15 mouse cellular contexts compared by ENCODE assay signal in genomic region chr6:113884806-113885205, GRCm38 (mm10).
"Had no signal": no experiment of that assay in that cellular context is flagged by ENCODE, and none has a peak within 500 bp of the region (broad histone marks: within the 10 kb centered on the region; RNA-seq: fewer than 3 reads in every experiment).

No protein-coding gene starts in this region.

- H3K9ac ChIP-seq: neural tube, embryonic 15.5 days; stomach, embryonic 15.5 days had no signal

- H3K4me3 ChIP-seq: neural tube, embryonic 15.5 days; stomach, embryonic 15.5 days had no signal

- H3K27ac ChIP-seq: neural tube, embryonic 15.5 days; stomach, embryonic 15.5 days; stomach, postnatal 0 days had no signal

- H3K27me3 ChIP-seq: neural tube, embryonic 15.5 days had no signal

- H3K4me1 ChIP-seq: stomach, embryonic 15.5 days had no signal

- H3K9me3 ChIP-seq: neural tube, embryonic 15.5 days; stomach, embryonic 15.5 days had no signal

- H3K4me2 ChIP-seq: neural tube, embryonic 15.5 days; stomach, embryonic 15.5 days had no signal

- DNase-seq: retina, postnatal 1 day; right cerebral cortex, adult 18-20 months; right cerebral cortex, postnatal 14 days; right cerebral cortex, postnatal 25 days; right cerebral cortex, postnatal 4 days; spleen, adult 18-20 months; thymus, adult 18-20 months; thymus, adult 2 months; thymus, postnatal 14 days; thymus, postnatal 25 days; thymus, postnatal 36 days; thymus, postnatal 4 days had no signal

- H3K36me3 ChIP-seq: neural tube, embryonic 15.5 days; stomach, embryonic 15.5 days had no signal
